Mouse (Mus musculus): ENCODE measurements at regions not wholly inside any gene's neighbourhood (a gene's known extent, or its start where the extent isn't known, plus 50 kb on each side); places are given as distances from the start of the nearest gene placed in this dataset.
"Not testable (repeated sequence)": the region's sequence is repeated elsewhere in the genome, so short reads cannot be mapped to it uniquely, and the experiment has no call there.

- no peak for DNase-seq (ENCODE audit: low read depth, low spot score)
Observed at GRCm38 (mm10) chr15:37101419-37101818, 93.8 kb upstream of the Zfp706 start.

DNA sequence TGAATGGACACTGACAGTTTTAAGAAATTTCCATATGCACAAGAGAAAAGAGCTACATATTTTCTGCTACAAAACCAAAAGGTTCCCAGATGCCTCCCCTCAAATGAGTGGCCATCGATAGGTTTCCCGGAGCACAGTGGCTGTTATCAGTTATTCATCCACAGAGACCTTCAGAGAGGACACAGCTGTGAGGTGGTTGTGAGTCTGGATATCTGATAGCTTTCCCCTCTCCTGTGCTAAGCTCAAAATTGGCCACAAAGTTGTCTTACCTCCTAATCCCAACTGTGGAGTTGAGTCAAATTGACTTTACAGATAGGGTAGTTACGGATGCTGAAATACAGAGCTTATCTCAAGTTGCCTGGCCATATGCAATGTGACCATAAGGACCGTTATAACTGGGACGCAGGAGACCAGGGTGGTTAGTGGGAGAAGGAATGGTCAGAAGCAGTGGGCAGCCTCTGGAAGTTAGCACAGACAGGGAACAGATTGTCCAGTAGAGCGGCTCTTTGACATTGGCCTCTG, 93.3 kb upstream of the Zfp706 start:
- DNase-seq (ENCODE audit: low read depth, low spot score): no peak

DNA sequence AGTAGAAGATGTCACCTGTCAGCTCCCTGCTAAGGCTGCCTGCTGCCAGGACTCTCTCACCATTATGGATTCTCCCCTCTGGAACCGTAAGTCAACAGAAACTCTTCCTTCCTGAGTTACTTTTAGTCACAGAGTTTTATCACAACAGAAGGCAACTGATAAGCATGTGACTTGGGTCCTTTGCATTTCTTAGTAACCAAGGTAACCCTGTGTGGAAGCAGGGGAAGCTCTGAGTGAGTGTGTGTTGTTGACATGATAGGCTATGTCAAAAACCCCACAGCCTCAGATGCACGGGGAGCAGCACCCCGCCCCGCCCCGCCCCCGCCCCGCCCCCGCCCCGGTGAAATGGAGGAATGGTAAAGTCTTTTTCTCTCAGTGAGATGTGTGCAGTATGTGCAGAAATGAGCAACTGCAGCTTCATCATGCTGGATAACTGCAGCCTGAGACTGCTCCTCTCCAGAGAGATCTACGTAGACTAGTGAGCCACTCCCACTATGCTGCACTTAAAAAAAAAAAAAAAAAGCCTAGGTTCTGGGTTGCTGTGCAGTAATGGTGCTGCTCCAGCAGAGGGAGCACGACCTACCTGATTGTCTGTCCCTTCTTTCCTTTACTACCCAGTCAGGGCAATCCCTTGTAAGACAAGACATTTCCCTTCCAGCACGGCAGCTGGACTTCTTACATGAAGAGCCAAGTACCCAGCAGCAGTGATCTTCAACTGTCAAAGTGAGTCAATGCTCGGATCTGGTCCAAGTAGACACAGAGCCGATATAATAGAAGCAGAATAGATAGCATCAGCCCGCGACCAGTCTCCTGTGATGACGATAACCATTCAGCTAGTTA, 92.6 kb upstream of the Zfp706 start:
- DNase-seq (ENCODE audit: low read depth, low spot score): peak; percentile 43

DNA sequence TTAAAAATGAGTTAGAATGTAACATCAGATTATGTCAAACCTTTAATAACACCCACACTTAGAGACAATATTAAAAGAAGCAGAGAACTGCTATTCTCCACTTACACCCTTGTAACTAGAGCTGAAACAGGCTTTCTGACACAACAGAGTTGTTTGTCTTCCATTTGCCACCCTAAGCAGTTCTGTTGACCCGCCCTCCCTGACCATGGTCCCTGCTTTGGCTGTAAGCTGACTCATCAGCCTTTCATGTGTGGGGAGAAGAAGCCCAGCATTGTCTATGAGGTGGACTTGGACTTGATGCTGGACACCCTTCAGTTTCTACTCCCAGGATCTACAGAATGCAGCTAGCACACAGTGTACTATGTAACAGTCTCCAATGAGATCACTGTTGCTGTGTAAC, 91.6 kb upstream of the Zfp706 start:
- DNase-seq (ENCODE audit: low read depth, low spot score): no peak

DNA sequence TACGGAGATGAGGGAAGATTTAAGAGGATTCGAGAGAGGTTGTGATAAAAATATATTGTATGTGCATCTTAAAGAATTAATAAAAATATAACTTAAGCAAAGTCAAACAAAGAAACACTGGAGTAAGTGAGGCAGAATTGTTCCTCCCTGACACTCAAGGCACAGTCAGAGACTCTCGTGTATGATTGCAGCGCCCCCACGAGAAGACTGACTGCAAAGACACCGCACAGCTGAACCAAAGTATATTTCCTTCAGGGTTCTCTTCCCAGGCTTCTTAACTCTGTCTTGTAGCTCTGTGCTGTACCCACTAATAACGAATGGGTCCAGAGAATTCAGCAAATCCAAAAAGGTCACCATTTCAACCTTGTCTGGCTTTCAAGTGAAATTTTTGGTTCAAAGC, 89.9 kb upstream of the Zfp706 start:
- no peak for DNase-seq (ENCODE audit: low read depth, low spot score)

DNA sequence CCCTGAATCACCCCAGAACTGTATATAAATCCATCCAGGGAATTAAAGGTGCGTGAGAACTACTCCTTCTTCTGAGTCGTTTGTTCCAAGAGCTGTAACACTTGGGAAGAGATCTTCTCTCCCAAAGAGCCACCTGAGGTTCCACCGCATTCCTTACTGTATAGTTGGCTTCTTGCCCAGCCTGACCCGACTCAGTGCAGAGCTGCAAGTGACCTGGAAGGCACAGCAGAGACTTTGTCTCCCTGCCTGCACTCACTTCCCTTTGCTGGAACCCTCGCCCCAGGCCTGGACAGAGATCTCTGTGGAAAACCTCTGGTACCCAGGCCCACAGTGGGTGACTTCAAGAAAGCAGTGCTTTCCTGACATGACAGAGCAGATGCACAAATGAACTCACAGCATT, 83.6 kb upstream of the Zfp706 start:
- not testable (repeated sequence) for DNase-seq (ENCODE audit: low read depth, low spot score)

GRCm38 (mm10) chr15:37083726-37084125, 76.2 kb upstream of the Zfp706 start:
- DNase-seq (ENCODE audit: low read depth, low spot score): no peak

GRCm38 (mm10) chr15:37081836-37082235, 74.3 kb upstream of the Zfp706 start:
- no peak for DNase-seq (ENCODE audit: low read depth, low spot score)

DNA sequence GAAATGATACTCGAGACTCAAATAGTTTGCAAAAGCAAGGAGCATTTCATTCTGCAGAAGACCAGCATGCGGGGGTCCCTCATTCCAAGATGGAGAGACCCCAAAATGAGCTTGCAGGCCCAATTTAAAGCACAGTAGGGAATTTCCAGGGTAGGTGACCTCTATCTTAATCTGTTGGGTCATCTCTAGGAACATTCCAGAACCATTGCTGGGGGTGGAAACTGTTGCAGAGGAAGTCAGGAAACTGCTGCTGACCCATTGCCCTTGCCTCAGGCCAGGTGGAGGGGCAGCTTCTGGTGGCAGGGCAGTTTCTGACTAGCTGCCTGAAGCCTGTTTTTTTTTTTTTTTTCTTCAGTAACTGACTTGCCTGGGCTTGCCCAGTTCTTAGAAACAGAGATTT, 73.4 kb upstream of the Zfp706 start:
- no peak for DNase-seq (ENCODE audit: low read depth, low spot score)

DNA sequence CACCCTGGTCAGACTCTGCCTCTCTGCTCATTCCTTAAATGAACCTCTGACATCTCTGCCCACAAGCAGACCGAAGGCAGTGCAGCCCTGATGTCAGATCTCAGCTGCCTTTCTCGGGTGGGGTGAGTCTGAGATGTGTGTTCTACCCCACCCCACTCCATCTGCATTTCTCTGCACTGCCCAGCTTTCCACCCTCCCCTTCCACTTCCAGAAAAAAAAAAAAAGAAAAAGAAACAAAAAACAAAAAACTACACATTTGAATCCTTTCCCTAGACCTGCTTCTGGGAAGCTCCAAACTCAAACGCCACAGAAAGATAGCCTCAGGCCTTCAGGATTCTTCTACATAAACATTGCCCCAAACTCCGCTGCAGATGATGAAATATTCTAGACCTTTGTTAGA, 72.8 kb upstream of the Zfp706 start:
- DNase-seq (ENCODE audit: low read depth, low spot score): no peak

DNA sequence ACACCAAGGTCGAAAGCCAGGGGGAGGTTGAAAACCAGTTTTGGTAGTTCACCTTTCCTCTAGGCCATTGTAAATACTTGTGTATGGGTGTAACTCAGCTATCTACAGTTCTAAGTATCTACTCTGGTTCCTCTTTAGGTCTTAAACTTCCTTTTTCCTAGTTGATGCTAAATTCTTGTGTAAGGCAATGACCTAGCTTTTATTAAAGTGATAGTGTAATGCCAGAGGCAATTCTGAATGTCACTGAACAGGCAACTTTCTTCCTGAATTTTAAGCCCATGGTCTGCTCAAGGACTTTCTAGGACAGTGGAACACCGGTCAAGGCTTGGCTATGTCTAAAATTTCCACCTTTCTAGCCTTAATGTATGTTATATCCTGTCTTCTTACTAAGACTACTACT, 66.6 kb upstream of the Zfp706 start:
- DNase-seq (ENCODE audit: low read depth, low spot score): not testable (repeated sequence)

DNA sequence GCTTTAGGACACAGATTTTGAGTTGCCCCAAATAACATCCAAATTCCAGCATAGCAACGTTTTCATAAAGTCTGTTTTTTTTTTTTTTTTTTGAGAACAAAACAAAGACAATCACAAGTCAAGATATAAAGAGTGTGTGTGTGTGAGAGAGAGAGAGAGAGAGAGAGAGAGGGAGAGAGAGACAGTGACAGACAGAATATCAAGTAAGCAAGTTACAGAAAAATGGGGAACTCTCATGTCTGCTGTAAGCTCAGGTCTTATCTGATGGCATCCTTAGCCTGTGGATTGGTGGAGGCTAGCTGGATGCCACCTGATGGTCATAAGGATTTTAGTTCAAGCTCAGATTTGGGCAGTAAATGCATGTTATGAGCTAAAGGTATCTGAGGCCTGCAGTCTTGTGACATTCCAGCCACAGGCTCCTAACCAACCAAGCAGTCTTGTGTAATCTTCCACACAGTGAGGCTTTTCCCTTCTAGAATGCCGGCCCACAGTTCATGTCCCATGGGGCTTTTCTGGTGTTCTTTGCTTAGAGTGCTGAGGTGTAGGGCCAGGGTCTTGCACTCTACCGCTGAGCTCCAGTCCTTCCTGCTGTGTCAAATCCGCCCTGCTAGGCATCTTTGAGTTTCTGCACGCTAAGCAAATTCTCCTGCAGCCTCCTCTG, 64.8 kb upstream of the Zfp706 start:
- no peak for DNase-seq (ENCODE audit: low read depth, low spot score)

DNA sequence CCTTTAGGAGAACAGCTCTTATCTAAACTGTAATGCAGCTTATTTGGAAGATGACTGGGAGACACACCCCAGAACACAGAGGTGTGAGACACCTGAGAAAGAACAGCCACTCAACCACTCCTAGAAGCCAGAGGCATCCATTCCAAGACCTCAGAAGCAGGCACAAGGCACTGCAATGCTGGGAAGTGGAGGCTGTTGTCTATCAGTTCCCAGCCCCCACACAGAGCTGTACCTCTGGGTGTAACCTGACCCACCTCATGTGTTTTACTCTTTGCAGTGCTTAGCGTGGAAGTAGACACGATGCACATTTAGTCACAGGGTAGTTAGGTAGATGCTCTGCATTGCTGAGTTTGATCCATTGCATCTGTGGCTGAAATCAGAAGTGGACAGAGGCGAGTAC, 62.6 kb upstream of the Zfp706 start:
- DNase-seq (ENCODE audit: low read depth, low spot score): no peak

DNA sequence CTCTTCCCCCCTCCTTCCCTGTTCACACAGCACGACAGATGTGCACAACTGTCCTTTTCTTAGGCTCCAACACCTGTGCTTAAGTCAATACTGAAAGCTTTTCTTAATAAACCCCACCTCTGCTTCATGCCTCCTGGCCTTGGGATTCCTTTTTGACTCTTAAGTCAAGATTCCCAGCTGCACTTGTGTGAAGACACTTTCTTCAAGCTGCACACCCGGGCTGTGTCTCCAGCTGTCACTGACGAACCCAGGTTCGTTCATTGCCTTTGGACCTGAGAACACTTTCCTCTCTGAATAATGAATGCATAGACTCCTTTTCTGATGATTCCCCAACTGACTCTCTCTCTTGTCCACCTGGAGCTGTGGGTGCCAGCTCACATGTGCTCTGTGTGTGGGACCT, 59.8 kb upstream of the Zfp706 start:
- DNase-seq (ENCODE audit: low read depth, low spot score): no peak

- no peak for DNase-seq (ENCODE audit: low read depth, low spot score)
Observed at GRCm38 (mm10) chr15:37065926-37066550, 58.5 kb upstream of the Zfp706 start.

DNA sequence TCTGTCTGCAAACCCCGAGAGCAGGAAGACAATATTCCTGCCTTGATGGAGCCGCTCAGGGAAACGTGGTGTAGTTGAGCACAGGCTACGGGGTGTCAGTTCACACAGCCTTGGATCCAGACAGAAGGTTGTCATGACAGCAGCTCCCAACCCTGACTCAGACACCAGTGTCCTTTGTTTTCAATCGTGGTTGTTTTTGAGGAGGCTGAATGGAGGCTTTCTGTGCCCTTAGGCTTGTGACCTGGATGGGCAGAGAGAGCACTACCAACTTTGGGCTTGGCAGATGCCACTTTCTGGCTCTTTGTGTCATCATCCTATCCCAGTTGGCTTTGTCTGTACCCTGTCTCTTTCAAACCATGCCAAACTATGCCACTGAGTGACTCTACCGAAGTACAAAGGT, 57.8 kb upstream of the Zfp706 start:
- no peak for DNase-seq (ENCODE audit: low read depth, low spot score)

DNA sequence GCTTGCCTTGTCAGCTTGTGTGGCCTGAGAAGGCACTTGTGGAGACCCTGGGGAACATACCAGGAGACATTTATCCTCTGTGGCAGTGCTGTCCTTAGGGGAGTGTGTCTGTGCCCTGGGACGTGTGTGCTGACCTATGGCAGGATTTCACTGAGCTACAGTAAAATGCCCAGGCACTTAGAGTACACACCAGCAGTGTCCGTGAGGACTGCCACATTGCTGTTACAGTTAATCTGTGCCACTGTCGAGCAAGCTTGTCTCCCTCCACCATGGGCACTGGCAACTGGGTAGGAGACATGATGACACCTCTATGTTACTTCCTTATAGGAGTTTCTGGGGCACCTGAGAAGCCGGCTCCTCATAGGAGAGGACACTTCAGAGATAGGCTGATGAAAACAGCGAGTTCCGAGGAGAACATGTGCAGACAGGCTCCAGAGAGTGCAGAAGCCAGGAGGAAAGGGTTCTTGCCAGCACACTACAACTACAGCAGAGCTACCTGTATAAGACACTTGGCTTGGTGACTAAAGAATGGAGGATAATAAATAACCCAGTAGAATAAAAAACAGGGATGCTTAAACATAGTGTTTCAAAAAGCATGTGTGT, 56.3 kb upstream of the Zfp706 start:
- no peak for DNase-seq (ENCODE audit: low read depth, low spot score)

DNA sequence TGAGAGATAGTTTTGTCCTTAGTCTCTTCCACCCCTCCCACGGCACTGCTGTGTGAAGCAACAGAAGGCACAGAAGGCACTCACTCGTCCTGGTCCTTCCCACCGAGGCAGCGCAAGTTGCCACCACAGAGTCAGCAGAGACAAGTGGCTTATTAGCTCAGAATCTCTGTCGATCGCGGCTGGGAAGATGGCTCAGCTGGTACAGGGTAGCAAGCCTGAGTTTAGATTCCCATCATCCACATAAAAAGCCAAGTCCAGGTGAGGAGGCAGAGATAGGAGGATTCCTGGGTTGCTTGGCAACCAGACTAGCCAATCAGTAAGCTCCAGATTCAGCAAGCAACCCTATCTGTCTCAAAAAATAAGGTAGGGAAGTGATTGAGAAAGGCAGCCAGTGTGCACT, 55.0 kb upstream of the Zfp706 start:
- no peak for DNase-seq (ENCODE audit: low read depth, low spot score)

- no peak for DNase-seq (ENCODE audit: low read depth, low spot score)
Observed at GRCm38 (mm10) chr15:37061501-37061900, 53.9 kb upstream of the Zfp706 start.

GRCm38 (mm10) chr15:37060831-37061230, 53.3 kb upstream of the Zfp706 start:
- no peak for DNase-seq (ENCODE audit: low read depth, low spot score)

All from skeletal muscle tissue, adult 2 months (tissue).